Mouse (Mus musculus) erythroblast, embryonic 14.5 days (primary cell): ENCODE results near the gene Dmrt1. TPM values are rescaled to one million over a fixed set of nuclear protein-coding genes. Genes with fewer than 3 reads are reported as not detected.

Source experiments
- H3K27me3 ChIP-seq: 2 replicates; pipeline ENCODE4 v1.6.1; 2012; ENCODE audit warnings: inconsistent platforms; ENCODE audit not compliant: control insufficient read depth
- H3K36me3 ChIP-seq: 2 replicates; pipeline ENCODE4 v1.6.1; 2012; ENCODE audit warnings: mild to moderate bottlenecking, inconsistent platforms; ENCODE audit not compliant: control insufficient read depth
- H3K4me1 ChIP-seq: 2 replicates; pipeline ENCODE4 v1.6.1; 2012; ENCODE audit warnings: inconsistent platforms; ENCODE audit not compliant: control insufficient read depth
- H3K4me3 ChIP-seq: replicated peaks from 2 replicates; pipeline ENCODE3; 2012; ENCODE audit warnings: moderate library complexity, mild to moderate bottlenecking, inconsistent platforms
- H3K9me3 ChIP-seq: 2 replicates; pipeline ENCODE4 v1.6.1; 2012; ENCODE audit warnings: low read length, inconsistent platforms, mixed read lengths; ENCODE audit not compliant: control insufficient read depth
- GATA1 ChIP-seq: IDR thresholded peaks from 2 replicates; pipeline ENCODE4 v1.6.1; 2012; ENCODE audit warnings: low read length, inconsistent platforms, mixed read lengths
- TAL1 ChIP-seq: IDR thresholded peaks from 3 replicates; pipeline ENCODE4 v1.6.1; 2012; ENCODE audit warnings: low read length, inconsistent platforms, mixed read lengths
- polyA plus RNA-seq: library from polyadenylated mRNA; stranded (reverse); fragments of >175 nt; gene quantifications from 2 replicates; pipeline ENCODE4 v1.2.3, GENCODE M21; 2012

Gene Dmrt1
- polyA plus RNA-seq, 1 experiment: not detected

DNA sequence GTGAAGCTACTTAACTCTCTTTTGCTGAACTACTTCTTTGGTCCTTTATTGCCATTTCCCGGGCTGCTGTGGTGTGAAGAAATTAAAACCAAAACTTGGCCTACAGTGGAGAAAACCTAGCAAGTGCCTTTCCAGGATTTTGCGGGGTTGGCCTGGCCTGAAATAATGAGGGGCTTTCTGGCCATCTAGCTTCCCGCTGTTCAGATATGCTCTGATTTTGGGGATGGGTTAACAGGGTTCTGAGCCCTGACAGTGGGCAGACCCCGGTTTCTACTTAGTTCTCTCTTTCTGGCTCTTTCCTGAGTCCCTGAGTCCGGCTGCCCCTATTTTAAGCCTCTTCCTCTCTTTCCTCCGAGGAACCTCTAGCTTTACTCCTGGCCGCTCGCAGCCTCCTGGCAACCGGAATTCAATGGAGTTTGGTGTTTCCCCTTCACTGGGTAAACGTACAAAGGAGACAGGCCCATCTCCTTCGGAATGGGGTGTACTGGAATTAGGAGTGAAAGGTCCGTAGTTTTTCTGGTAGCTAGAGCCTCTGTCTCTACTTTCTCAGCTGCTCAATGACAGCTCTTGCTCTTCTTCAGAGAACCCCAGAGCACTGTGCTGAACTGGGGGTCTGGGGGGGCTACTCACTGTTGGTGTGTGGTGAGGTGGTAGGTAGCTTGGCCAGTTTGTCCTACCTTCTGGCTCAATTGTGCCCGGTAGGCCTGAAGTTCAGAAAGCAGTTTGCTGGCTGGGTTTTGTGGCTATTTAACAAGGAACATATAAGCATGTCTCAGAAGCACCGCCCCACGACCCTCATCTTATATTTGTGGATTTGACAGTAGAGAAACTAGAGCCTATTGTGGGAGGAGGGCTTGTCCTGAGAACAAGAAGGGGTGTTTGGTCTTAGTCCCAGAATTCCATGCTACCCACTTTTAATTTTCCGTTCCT, 106.7 kb downstream of the Dmrt1 start:
- Histone ChIP-seq H3K27me3 (peaks cover 95% of the 10 kb centered on the region), H3K4me3 (no peak overlapping the region), H3K9me3 (no peaks in the 10 kb centered on the region; the same call in 1 of the 2 replicates), H3K36me3 (no peaks in the 10 kb centered on the region), H3K4me1 (no peaks in the 10 kb centered on the region)
- TF ChIP-seq GATA1 (no peak), TAL1 (no peak)

DNA sequence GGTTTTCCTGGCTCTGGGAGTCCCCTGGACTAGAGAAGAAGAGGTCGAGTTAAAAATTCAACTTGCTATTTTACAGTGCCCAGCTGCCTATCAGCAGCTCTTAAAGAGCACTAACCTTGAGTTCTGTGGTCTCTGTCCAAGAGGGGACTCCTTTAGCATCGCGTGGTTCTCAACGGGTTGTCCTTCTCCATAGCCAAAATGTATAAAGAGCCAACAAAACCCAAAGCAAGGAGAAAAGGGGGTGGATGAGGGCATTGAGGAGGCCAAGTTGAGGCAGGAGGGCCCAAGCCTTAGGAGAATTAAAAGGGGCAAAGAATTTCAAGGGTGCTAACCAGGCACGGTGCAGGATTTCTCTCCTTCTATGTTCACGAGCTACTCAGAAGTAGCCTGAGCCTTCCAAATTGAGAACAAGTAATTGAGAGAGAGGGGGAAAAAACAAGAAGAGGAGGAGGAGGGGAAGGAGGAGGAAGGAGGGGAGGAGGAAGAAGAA, 107.4 kb downstream of the Dmrt1 start:
- Histone ChIP-seq H3K4me1 (no peaks in the 10 kb centered on the region), H3K9me3 (no peaks in the 10 kb centered on the region; the same call in 1 of the 2 replicates), H3K36me3 (no peaks in the 10 kb centered on the region), H3K4me3 (no peak overlapping the region), H3K27me3 (peaks cover 89% of the 10 kb centered on the region)
- no peak for TF ChIP-seq TAL1
- no peak for TF ChIP-seq GATA1

DNA sequence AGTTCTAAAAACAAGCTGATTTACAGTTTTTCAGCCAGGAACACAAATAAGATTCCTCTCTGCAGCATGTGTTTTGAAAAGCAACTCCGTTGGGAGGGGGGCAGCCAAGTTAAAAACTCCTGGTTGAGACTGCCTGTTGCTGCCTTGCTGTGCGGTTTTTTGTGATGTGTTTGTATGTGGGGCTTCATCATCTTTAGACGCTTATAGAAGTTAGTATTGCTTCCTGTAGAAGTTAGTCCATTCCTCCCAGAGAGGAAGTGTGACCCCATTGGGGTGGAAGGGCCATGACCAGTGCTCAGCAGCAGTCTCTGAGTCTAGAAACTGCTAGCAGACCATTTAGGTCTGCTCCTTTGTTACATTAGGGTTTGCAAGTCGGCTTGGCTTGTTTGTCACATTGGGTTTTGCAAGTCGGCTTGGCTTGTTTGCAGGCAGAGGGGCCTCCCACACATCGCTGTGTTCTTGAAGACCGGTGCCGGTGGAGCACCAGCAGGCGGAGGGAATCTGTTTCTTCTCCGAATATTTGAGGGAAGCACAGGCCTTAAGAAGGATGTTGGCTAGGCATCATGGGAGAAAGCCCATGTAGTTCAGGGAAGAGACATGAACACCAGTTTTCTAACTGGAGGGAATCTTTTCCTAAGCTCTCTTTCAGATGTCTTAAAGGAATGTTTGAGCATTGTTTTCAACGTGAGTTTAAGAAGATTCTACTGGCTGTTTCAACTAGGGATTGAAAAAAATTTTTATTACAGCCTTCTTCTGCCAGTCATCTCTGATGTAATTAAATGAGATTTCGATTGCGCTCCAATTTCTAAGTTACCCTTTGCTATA, 108.3 kb downstream of the Dmrt1 start:
- H3K27me3 ChIP-seq: peaks cover 82% of the 10 kb centered on the region
- no peaks in the 10 kb centered on the region for H3K36me3 ChIP-seq
- H3K9me3 ChIP-seq: no peaks in the 10 kb centered on the region; the same call in 1 of the 2 replicates
- no peak for TF ChIP-seq TAL1
- no peak for TF ChIP-seq GATA1
- H3K4me3 ChIP-seq: no peak overlapping the region
- H3K4me1 ChIP-seq: no peaks in the 10 kb centered on the region

DNA sequence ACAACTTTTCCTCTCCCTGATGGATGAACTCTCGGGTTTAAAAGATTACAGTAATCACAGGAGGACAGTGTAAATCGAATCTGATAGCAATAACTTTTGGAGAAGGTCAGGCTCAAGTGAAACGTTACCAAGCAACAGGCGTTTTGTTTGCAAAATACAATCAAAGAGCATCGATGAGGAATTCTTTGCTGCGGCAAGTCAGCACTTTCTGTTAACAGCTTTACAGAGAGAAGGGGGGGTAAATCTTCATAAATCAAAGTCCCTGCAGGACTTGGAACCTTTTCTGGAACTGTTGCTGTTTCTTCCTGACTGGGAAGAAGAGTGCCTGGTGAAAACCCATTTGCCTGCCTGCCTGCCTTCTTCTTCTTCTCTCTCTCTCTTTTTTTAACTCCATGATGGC, 110.5 kb downstream of the Dmrt1 start:
- Histone ChIP-seq H3K9me3 (no peaks in the 10 kb centered on the region), H3K27me3 (peaks cover 70% of the 10 kb centered on the region), H3K36me3 (no peaks in the 10 kb centered on the region), H3K4me1 (no peaks in the 10 kb centered on the region), H3K4me3 (no peak overlapping the region)
- TF ChIP-seq GATA1 (no peak), TAL1 (no peak)

DNA sequence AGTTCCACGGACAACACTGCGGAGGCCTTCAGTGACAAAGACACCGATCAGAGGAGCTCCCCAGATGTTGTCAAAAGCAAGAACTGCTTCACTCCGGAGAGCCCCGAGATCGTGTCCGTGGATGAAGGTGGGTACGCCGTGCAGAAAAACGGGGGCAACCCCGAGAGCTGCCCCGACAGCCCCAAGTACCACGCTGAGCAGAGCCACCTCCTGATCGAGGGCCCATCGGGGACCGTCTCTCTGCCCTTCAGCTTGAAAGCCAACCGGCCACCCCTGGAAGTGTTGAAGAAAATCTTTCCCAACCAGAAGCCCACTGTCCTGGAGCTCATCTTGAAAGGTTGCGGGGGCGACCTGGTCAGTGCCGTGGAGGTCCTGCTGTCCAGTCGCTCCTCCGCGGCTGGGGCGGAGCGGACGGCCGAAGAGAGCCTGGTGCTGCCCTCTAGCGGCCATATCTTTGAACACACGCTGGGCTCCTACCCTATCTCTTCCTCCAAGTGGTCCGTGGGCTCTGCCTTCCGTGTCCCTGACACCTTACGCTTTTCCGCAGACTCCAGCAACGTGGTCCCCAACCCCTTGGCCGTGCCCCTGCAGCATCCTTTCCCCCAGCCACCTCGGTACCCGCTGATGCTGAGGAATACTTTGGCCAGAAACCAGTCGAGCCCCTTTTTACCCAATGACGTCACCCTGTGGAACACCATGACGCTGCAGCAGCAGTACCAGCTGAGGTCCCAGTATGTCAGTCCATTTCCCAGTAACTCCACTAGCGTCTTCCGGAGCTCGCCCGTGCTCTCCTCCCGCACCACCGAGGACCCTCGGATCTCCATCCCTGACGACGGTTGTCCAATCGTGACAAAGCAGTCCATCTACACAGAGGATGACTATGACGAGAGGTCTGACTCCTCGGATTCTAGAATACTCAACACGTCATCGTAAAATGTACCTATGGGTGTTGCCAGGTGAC, 117.2 kb downstream of the Dmrt1 start:
- no peaks in the 10 kb centered on the region for H3K36me3 ChIP-seq
- TF ChIP-seq GATA1 (no peak), TAL1 (no peak)
- peaks cover 66% of the 10 kb centered on the region for H3K27me3 ChIP-seq
- H3K9me3 ChIP-seq: no peaks in the 10 kb centered on the region
- no peak overlapping the region for H3K4me3 ChIP-seq
- H3K4me1 ChIP-seq: peaks cover 5% of the 10 kb centered on the region

DNA sequence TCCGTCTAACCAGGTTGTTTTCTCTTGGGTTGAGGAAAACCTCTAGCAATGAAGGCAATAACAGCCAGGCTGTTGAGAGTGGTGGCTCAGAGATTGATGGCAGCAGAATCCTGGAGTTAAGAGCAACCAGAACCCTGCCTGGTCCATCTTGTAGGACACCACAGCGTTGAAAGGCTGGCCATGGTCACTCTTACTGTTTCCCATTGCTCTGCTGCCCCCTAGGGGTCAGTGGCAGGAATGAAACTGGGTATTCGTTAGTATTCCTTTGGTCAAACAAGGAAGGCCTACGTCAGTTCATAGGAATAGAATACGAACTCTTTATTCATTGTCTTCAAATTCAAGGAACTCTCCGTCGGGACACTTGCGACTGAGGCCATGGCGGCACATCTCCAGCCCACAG, 123.1 kb downstream of the Dmrt1 start:
- Histone ChIP-seq H3K9me3 (no peaks in the 10 kb centered on the region), H3K36me3 (no peaks in the 10 kb centered on the region), H3K27me3 (peaks cover 33% of the 10 kb centered on the region), H3K4me3 (no peak overlapping the region), H3K4me1 (no peaks in the 10 kb centered on the region)
- TF ChIP-seq TAL1: no peak
- no peak for TF ChIP-seq GATA1

DNA sequence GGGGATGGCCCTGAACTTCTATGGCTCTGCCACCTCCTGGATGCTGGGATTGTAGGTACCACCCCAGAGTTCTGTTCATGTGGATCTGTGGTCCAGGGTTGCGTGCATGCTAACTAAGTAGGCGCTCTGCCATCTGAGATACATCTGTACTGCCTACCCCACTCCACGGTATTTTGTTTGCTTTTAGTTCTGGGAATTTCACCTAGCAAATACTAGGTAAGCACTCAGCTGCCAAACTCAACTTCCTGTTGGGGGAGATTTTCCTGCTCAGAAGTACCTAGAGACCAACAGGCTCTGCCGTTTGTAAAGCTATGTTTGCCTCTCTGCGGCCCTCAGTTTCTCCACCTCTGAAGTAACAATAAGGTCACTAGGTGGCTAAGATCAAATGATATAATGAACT, 129.7 kb downstream of the Dmrt1 start:
- no peaks in the 10 kb centered on the region for H3K4me1 ChIP-seq
- no peaks in the 10 kb centered on the region for H3K27me3 ChIP-seq
- H3K4me3 ChIP-seq: no peak overlapping the region
- no peaks in the 10 kb centered on the region for H3K36me3 ChIP-seq
- TF ChIP-seq TAL1 (no peak), GATA1 (no peak)
- H3K9me3 ChIP-seq: no peaks in the 10 kb centered on the region

DNA sequence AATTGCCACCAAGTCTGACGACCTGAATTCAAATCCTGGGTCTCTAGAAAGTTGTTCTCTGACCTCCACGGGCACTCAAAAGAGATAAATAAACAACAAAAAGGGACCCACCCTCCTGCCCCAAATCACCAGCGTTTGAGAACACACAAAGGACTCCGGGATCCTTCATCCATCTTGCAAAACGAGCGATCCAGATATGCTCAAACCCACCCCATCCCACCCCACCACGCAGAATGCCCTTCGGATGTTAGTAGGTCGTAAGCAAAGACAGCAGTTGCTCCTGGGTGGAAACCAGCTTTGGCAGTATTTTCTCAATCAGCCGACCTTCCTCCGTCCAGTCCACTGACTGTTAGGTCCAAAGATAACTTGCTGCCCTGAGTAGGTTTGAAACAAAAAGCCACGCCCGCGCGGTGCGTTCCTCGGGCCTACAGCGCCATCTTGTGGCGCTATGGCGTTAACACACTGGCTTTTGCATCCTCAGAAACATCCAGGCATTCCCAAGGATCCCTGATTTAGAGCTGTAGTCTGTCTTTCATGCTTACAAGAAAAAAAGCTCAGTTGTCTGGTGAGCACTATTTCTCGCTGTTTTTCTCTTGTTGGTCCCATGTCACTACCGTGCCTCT, 130.3 kb downstream of the Dmrt1 start:
- H3K4me3 ChIP-seq: no peak overlapping the region

More for the DNA sequence above, 130.3 kb downstream of the Dmrt1 start:
- TF ChIP-seq TAL1 (no peak), GATA1 (no peak)
- Histone ChIP-seq H3K36me3 (no peaks in the 10 kb centered on the region), H3K27me3 (no peaks in the 10 kb centered on the region), H3K9me3 (no peaks in the 10 kb centered on the region), H3K4me1 (no peaks in the 10 kb centered on the region)
